Mouse (Mus musculus): ENCODE data around the gene Gm21985.

The Gm21985 gene

GRCm38 (mm10) chr2:112266242-112266592, at the start of gene Gm21985:
Gene Gm21985, plus strand, starts transcription at chr2:112266314.
- DNase-seq (ENCODE audit: low spot score) = peak; percentile 54

GRCm38 (mm10) chr2:112217614-112218013, 48.5 kb upstream of the Gm21985 start:
- DNase-seq (ENCODE audit: low spot score) = no peak

GRCm38 (mm10) chr2:112220880-112221279, 45.2 kb upstream of the Gm21985 start:
- no peak for DNase-seq (ENCODE audit: low spot score)

GRCm38 (mm10) chr2:112222607-112223006, 43.5 kb upstream of the Gm21985 start:
- DNase-seq (ENCODE audit: low spot score) = no peak

- no peak for DNase-seq (ENCODE audit: low spot score)
Measured at GRCm38 (mm10) chr2:112224356-112224755, 41.8 kb upstream of the Gm21985 start.

- no peak for DNase-seq (ENCODE audit: low spot score)
Measured at GRCm38 (mm10) chr2:112232623-112233022, 33.5 kb upstream of the Gm21985 start.

- no peak for DNase-seq (ENCODE audit: low spot score)
Measured at GRCm38 (mm10) chr2:112236620-112237019, 29.5 kb upstream of the Gm21985 start.

- DNase-seq (ENCODE audit: low spot score) = peak; percentile 11
Measured at GRCm38 (mm10) chr2:112238006-112238405, 28.1 kb upstream of the Gm21985 start.

- peak; percentile 94 for DNase-seq (ENCODE audit: low spot score)
Measured at GRCm38 (mm10) chr2:112239212-112239934, 26.7 kb upstream of the Gm21985 start, which contains the start of gene Lpcat4. Gene Lpcat4, plus strand, starts transcription at chr2:112239468.

GRCm38 (mm10) chr2:112239935-112240721, 26.0 kb upstream of the Gm21985 start:
- peak; percentile 57 for DNase-seq (ENCODE audit: low spot score)

- DNase-seq (ENCODE audit: low spot score) = no peak
Measured at GRCm38 (mm10) chr2:112241787-112242186, 24.3 kb upstream of the Gm21985 start.

- no peak for DNase-seq (ENCODE audit: low spot score)
Measured at GRCm38 (mm10) chr2:112245307-112245706, 20.8 kb upstream of the Gm21985 start.

GRCm38 (mm10) chr2:112246193-112246592, 19.9 kb upstream of the Gm21985 start:
- no peak for DNase-seq (ENCODE audit: low spot score)

- DNase-seq (ENCODE audit: low spot score) = no peak
Measured at GRCm38 (mm10) chr2:112247323-112247722, 18.8 kb upstream of the Gm21985 start.

- no peak for DNase-seq (ENCODE audit: low spot score)
Measured at GRCm38 (mm10) chr2:112249780-112250453, 16.2 kb upstream of the Gm21985 start.

- DNase-seq (ENCODE audit: low spot score) = no peak
Measured at GRCm38 (mm10) chr2:112254675-112255515, 11.2 kb upstream of the Gm21985 start.

- no peak for DNase-seq (ENCODE audit: low spot score)
Measured at GRCm38 (mm10) chr2:112259241-112259962, 6.7 kb upstream of the Gm21985 start, which contains the start of gene Nutm1. Gene Nutm1, minus strand, starts transcription at chr2:112259291.

GRCm38 (mm10) chr2:112261748-112262653, 4.1 kb upstream of the Gm21985 start, which contains the start of gene Nop10:
Gene Nop10, plus strand, starts transcription at chr2:112261926.
- peak; percentile 95 for DNase-seq (ENCODE audit: low spot score)

GRCm38 (mm10) chr2:112262779-112263295, 3.3 kb upstream of the Gm21985 start:
- peak; percentile 25 for DNase-seq (ENCODE audit: low spot score)

GRCm38 (mm10) chr2:112264364-112264763, 1.8 kb upstream of the Gm21985 start:
- DNase-seq (ENCODE audit: low spot score) = no peak

Measured in retina, embryonic 14.5 days (tissue).